Mouse (Mus musculus): Measurements from ENCODE around the gene Trnt1.

DNA sequence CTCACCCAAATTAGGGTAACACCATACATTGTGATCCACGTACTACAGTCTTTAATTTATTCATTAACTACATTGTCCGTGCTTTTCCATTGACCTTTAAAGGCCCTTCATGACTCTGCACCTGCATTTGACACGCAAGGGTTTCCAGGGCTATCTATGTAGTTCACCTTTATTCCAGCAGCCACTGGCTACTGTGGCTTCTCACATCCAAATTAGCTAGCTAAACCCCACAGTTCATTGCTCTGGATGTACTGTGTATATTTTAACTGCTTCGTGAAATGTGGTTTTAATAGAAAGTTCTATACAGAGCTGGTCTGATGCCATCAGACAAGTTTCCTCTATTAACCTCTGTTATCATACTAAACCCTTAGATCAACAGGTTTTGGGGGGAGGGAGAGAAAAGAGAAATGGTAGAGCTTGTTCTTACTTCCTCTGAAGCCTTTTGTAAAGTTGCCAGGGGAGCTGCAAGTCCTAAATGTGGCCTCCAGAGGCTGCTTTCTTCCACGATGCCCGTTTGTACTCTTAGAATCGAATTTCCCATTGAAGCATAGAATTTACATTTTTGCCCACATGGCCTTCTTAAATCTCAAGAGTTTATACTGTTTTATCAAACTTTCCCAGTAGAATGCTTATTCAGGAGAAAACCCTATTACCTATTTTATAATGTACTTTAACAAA lies 25.2 kb upstream of the Trnt1 start:
- no peak for TF ChIP-seq POLR2A (IDR thresholded peaks at IDR 0.05; ENCODE audit: low read depth, low read length)
- no peak for TF ChIP-seq CTCF (IDR thresholded peaks at IDR 0.05; ENCODE audit: borderline replicate concordance, insufficient read depth, low read length)

All from embryonic fibroblast, embryonic 13.5 days (primary cell).